Mouse (Mus musculus): Measurements from ENCODE around the gene Dpp6. TPM values are rescaled to one million over a fixed set of nuclear protein-coding genes. Genes with fewer than 3 reads are reported as not detected.

The Dpp6 gene
- polyA plus RNA-seq, 1 experiment from 2014 or later, result 3.7 TPM

GRCm38 (mm10) chr5:27526906-27527305 lies 709.9 kb downstream of the Dpp6 start:
- no peaks in the 10 kb centered on the region for H3K36me3 ChIP-seq
- H3K9ac ChIP-seq, result no peak overlapping the region
- H3K4me2 ChIP-seq (replicated peaks), result no peak overlapping the region
- H3K4me3 ChIP-seq, result no peak overlapping the region
- 81% methylated on average over 1 of the region's 1 CpGs for WGBS
- H3K9me3 ChIP-seq, result 0 out of 2 replicates have a peak, but pooled peaks cover 4% of the 10 kb centered on the region
- no peaks in the 10 kb centered on the region for H3K27me3 ChIP-seq
- no peak for ATAC-seq (ENCODE audit: low FRiP score, low read depth)
- no peak overlapping the region for H3K27ac ChIP-seq
- H3K4me1 ChIP-seq, result no peaks in the 10 kb centered on the region

DNA sequence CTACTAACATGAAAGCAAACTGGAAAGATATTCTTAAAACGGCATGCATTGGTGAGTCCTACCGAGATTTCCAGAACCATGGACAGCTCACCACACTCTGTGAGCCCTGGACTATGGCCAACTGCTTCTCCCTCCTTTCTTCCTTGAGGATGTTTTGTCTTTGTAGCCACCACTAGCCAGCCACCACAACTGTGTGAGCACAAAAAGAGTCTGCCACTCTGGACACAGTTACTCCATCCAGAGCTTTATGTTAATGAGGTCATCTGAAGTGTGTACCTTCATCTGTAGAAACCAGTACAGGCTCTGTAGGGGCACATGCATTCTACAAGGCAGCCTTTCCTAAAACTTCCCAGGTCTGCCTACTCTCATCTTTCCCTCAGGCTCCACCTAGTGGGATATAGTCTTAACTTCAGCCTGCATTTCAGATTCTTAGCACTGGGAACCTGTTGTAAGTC lies 727.8 kb downstream of the Dpp6 start:
- H3K9me3 ChIP-seq, result no peaks in the 10 kb centered on the region
- no peaks in the 10 kb centered on the region for H3K36me3 ChIP-seq
- H3K4me3 ChIP-seq, result no peak overlapping the region
- H3K4me2 ChIP-seq (replicated peaks), result no peak overlapping the region
- no peak overlapping the region for H3K27ac ChIP-seq
- WGBS, result 7% methylated on average over 2 of the region's 2 CpGs
- no peak overlapping the region for H3K9ac ChIP-seq
- peak; percentile 67 for ATAC-seq (ENCODE audit: low FRiP score, low read depth)
- H3K27me3 ChIP-seq, result no peaks in the 10 kb centered on the region
- no peaks in the 10 kb centered on the region for H3K4me1 ChIP-seq

GRCm38 (mm10) chr5:27549291-27549690 lies 732.3 kb downstream of the Dpp6 start:
- 81% methylated on average over 4 of the region's 4 CpGs for WGBS
- Histone ChIP-seq H3K4me1 (no peaks in the 10 kb centered on the region), H3K4me2 (replicated peaks) (no peak overlapping the region), H3K27ac (no peak overlapping the region), H3K4me3 (no peak overlapping the region), H3K36me3 (no peaks in the 10 kb centered on the region), H3K27me3 (no peaks in the 10 kb centered on the region), H3K9ac (no peak overlapping the region), H3K9me3 (no peaks in the 10 kb centered on the region)
- ATAC-seq (ENCODE audit: low FRiP score, low read depth), result no peak

GRCm38 (mm10) chr5:27565700-27566099 lies 748.7 kb downstream of the Dpp6 start:
- H3K9ac ChIP-seq, result no peak overlapping the region
- no peak overlapping the region for H3K27ac ChIP-seq
- no peaks in the 10 kb centered on the region for H3K4me1 ChIP-seq
- no peak overlapping the region for H3K4me2 ChIP-seq (replicated peaks)
- no peak overlapping the region for H3K4me3 ChIP-seq
- H3K36me3 ChIP-seq, result no peaks in the 10 kb centered on the region
- WGBS, result 50% methylated on average over 7 of the region's 7 CpGs
- no peaks in the 10 kb centered on the region for H3K27me3 ChIP-seq
- ATAC-seq (ENCODE audit: low FRiP score, low read depth), result no peak
- no peaks in the 10 kb centered on the region for H3K9me3 ChIP-seq

- H3K36me3 ChIP-seq, result no peaks in the 10 kb centered on the region
- 60% methylated on average over 8 of the region's 8 CpGs for WGBS
- H3K4me2 ChIP-seq (replicated peaks), result no peak overlapping the region
- no peak for ATAC-seq (ENCODE audit: low FRiP score, low read depth)
- H3K9ac ChIP-seq, result no peak overlapping the region
- no peak overlapping the region for H3K27ac ChIP-seq
- H3K9me3 ChIP-seq, result no peaks in the 10 kb centered on the region
- H3K27me3 ChIP-seq, result no peaks in the 10 kb centered on the region
- no peaks in the 10 kb centered on the region for H3K4me1 ChIP-seq
- no peak overlapping the region for H3K4me3 ChIP-seq
Observed at GRCm38 (mm10) chr5:27587970-27588758, 771.2 kb downstream of the Dpp6 start.

DNA sequence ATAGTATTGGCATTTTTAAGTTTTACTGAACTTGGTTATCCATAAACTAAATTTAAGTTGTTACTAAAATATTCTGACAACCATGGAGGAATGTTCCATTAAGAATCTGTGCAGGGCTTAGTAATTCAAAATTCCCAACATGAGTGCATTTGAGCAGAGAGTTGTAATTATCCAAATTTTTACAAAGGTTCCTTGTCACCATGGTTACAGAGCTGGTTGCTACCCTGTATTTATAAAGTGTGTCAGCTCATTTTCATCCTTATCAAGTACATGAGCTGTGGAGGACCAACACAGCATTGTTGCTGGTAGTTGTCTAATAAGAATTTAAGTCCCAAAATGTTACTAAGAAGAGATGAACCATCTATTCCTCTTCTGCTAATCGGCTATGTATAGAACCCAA lies 787.1 kb downstream of the Dpp6 start:
- WGBS, result 91% methylated on average over 1 of the region's 1 CpGs
- H3K9ac ChIP-seq, result no peak overlapping the region
- no peaks in the 10 kb centered on the region for H3K4me1 ChIP-seq
- no peak overlapping the region for H3K4me3 ChIP-seq
- no peaks in the 10 kb centered on the region for H3K9me3 ChIP-seq
- H3K36me3 ChIP-seq, result no peaks in the 10 kb centered on the region
- no peak overlapping the region for H3K4me2 ChIP-seq (replicated peaks)
- no peaks in the 10 kb centered on the region for H3K27me3 ChIP-seq
- ATAC-seq (ENCODE audit: low FRiP score, low read depth), result no peak
- no peak overlapping the region for H3K27ac ChIP-seq

DNA sequence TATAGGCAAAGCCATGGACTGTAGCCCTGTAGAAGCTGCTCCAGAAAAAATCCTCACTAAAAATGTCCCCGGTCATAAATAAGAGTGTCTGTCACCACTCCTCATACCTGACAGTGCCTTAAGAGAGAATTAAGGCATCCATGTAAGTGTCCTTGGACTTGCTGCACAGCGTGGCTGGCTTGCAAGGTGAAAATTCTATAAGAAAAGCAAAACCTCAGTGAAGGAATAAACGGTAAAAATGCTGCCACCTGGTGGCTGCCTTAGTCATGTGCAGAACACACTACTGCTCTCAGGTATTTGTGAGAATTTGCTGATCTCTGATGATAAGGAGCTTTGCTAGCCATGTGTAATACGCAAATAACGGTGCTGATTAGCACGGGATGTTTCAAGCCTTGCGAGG lies 798.8 kb downstream of the Dpp6 start:
- H3K9me3 ChIP-seq, result no peaks in the 10 kb centered on the region
- H3K9ac ChIP-seq, result no peak overlapping the region
- 31% methylated on average over 7 of the region's 7 CpGs for WGBS

GRCm38 (mm10) chr5:27621811-27622210 lies 804.8 kb downstream of the Dpp6 start:
- Histone ChIP-seq H3K27ac (no peak overlapping the region), H3K4me1 (no peaks in the 10 kb centered on the region), H3K9ac (no peak overlapping the region), H3K4me3 (no peak overlapping the region), H3K27me3 (no peaks in the 10 kb centered on the region), H3K4me2 (replicated peaks) (no peak overlapping the region), H3K36me3 (no peaks in the 10 kb centered on the region), H3K9me3 (no peaks in the 10 kb centered on the region)
- no peak for ATAC-seq (ENCODE audit: low FRiP score, low read depth)

More for the DNA sequence above, 798.8 kb downstream of the Dpp6 start:
- no peak overlapping the region for H3K27ac ChIP-seq
- no peaks in the 10 kb centered on the region for H3K4me1 ChIP-seq
- ATAC-seq (ENCODE audit: low FRiP score, low read depth), result no peak
- no peaks in the 10 kb centered on the region for H3K36me3 ChIP-seq
- no peak overlapping the region for H3K4me2 ChIP-seq (replicated peaks)
- no peaks in the 10 kb centered on the region for H3K27me3 ChIP-seq
- no peak overlapping the region for H3K4me3 ChIP-seq

GRCm38 (mm10) chr5:27623876-27624275 lies 806.9 kb downstream of the Dpp6 start:
- no peak overlapping the region for H3K4me2 ChIP-seq (replicated peaks)
- no peak overlapping the region for H3K9ac ChIP-seq
- H3K9me3 ChIP-seq, result no peaks in the 10 kb centered on the region
- ATAC-seq (ENCODE audit: low FRiP score, low read depth), result no peak
- no peaks in the 10 kb centered on the region for H3K36me3 ChIP-seq
- no peaks in the 10 kb centered on the region for H3K4me1 ChIP-seq
- no peak overlapping the region for H3K27ac ChIP-seq
- no peaks in the 10 kb centered on the region for H3K27me3 ChIP-seq
- H3K4me3 ChIP-seq, result no peak overlapping the region
- 40% methylated on average over 1 of the region's 1 CpGs for WGBS

GRCm38 (mm10) chr5:27632151-27632550 lies 815.1 kb downstream of the Dpp6 start:
- Histone ChIP-seq H3K4me1 (no peaks in the 10 kb centered on the region), H3K27me3 (no peaks in the 10 kb centered on the region), H3K27ac (no peak overlapping the region), H3K4me3 (no peak overlapping the region), H3K36me3 (no peaks in the 10 kb centered on the region), H3K9ac (no peak overlapping the region), H3K9me3 (no peaks in the 10 kb centered on the region), H3K4me2 (replicated peaks) (no peak overlapping the region)
- WGBS, result 84% methylated on average over 2 of the region's 2 CpGs
- no peak for ATAC-seq (ENCODE audit: low FRiP score, low read depth)

DNA sequence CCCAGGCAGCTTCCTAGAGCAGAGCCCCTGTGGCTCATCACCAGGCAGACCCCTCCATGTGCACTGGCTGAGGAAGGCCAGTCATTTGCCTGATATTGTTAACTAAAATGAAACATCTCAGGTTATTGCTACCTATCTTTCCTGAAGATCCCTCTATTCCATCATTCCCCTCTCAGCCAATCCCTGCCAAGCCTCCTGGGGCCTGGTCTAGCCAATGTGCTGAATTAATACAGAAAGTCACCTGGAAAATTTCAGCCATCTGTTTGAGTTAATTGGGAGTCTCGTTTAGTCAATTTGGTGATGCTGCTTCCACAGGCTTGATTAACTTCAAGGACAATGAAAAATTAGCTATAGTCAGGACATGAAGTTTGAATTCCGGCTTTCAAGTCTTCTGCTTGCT lies 818.9 kb downstream of the Dpp6 start:
- Histone ChIP-seq H3K4me1 (no peaks in the 10 kb centered on the region), H3K9me3 (no peaks in the 10 kb centered on the region), H3K4me3 (no peak overlapping the region), H3K27ac (no peak overlapping the region), H3K9ac (no peak overlapping the region), H3K27me3 (no peaks in the 10 kb centered on the region), H3K4me2 (replicated peaks) (no peak overlapping the region), H3K36me3 (no peaks in the 10 kb centered on the region)
- no peak for ATAC-seq (ENCODE audit: low FRiP score, low read depth)
- 77% methylated on average over 2 of the region's 2 CpGs for WGBS

DNA sequence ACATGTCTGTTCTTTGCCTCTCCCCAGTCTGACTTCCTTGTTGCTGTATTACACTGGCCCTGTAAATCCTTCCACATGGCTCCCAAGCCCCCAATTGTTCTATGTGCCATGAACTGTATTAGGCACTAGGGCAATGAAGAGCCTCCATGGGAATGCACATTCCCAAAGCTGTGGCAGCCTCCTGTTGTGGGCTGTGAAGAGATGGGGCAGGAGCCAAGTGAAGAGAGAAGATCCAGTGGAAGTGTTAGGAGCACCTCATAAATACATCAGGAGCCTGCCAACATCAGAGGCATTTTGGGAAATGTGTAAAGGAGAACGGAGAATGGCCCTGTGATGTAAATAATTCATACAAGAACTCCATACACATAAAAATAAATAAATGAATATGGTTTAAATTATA lies 824.9 kb downstream of the Dpp6 start:
- H3K4me2 ChIP-seq (replicated peaks), result no peak overlapping the region
- no peak overlapping the region for H3K9ac ChIP-seq
- no peak overlapping the region for H3K27ac ChIP-seq
- no peaks in the 10 kb centered on the region for H3K4me1 ChIP-seq
- H3K4me3 ChIP-seq, result no peak overlapping the region
- no peak for ATAC-seq (ENCODE audit: low FRiP score, low read depth)
- WGBS, result 65% methylated on average over 1 of the region's 1 CpGs
- no peaks in the 10 kb centered on the region for H3K36me3 ChIP-seq
- H3K9me3 ChIP-seq, result no peaks in the 10 kb centered on the region
- no peaks in the 10 kb centered on the region for H3K27me3 ChIP-seq

All from limb, embryonic 13.5 days (tissue).